Mouse (Mus musculus): ENCODE data around the gene Fam102a. TPM values are rescaled to one million over a fixed set of nuclear protein-coding genes. Genes with fewer than 3 reads are reported as not detected.

Fam102a gene
- total and polyA plus RNA-seq, 3 experiments, result 1.3 to 7.8 (median 3.8) TPM

DNA sequence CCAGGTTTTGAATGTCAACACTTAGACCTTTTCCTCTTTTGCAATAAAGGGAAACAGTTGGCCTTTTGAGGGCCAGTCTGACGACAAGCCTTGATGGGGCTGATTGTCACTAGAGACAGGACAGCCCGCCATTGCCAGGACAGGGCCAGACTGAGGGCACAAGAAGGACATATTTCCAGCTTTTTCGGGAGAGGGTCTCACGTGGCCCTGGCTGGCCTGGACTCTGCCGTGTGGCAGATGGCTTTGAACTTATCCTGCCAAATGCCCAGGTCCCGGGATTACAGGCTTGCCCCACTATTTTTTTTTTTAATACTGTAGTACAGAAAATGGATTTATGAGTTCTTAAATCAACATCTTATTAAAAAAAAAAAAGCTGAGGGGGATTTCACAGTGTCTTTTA is 56.1 kb downstream of the Fam102a start:
- TF ChIP-seq ZKSCAN1 (IDR thresholded peaks at IDR 0.05; ENCODE audit: borderline replicate concordance, low read depth, low read length) (no peak), KAT2A (IDR thresholded peaks at IDR 0.05; ENCODE audit: insufficient replicate concordance, low read length) (no peak), RCOR1 (conservative IDR thresholded peaks at IDR 0.05; ENCODE audit: low read depth, low read length) (no peak), MEF2A (IDR thresholded peaks at IDR 0.05; ENCODE audit: borderline replicate concordance, low read depth, low read length) (no peak), CHD2 (IDR thresholded peaks at IDR 0.05; ENCODE audit: low read length) (no peak), UBTF (IDR thresholded peaks at IDR 0.05; ENCODE audit: low read depth, low read length) (no peak), ETS1 (conservative IDR thresholded peaks at IDR 0.05; ENCODE audit: low read depth, low read length) (no peak), NRF1 (IDR thresholded peaks at IDR 0.05; ENCODE audit: low read depth, low read length) (no peak)
- dilution Hi-C loops (cut with MboI; ENCODE audit: extremely low pct_ligation_motif_present, extremely low pct_unique_long_range_greater_than_20kb, low sequenced_read_pairs), result no loop called here
- DNase-seq (ENCODE audit: extremely low read depth), result no peak
- Histone ChIP-seq H3K4me3 (replicated peaks in 1 of 3; ENCODE audit: low read depth in 2 of 3, low read length in 2 of 3, poor library complexity in 1 of 3) (no peak overlapping the region), H3K27me3 (replicated peaks) (no peaks in the 10 kb centered on the region), H3K9me3 (replicated peaks; ENCODE audit: low read length) (no peaks in the 10 kb centered on the region), H3K36me3 (replicated peaks in 1 of 2; ENCODE audit: control insufficient read depth in 1 of 2, insufficient read depth in 1 of 2, low read length in 1 of 2) (peaks cover 44 to 70% of the 10 kb centered on the region in 2 experiments), H3K4me1 (ENCODE audit: control insufficient read depth in 1 of 2, insufficient read depth in 2 of 2) (peaks cover 13 to 25% of the 10 kb centered on the region in 2 experiments), H3K9ac (ENCODE audit: insufficient read depth, low read depth) (no peak overlapping the region), H3K4me2 (ENCODE audit: insufficient read depth, low read depth, poor library complexity, severe bottlenecking) (no peak overlapping the region), H3K27ac (ENCODE audit: insufficient read depth, low read depth) (no peak overlapping the region), H3K79me2 (replicated peaks; ENCODE audit: control insufficient read depth, extremely low read depth, insufficient read depth, poor library complexity, severe bottlenecking) (peaks cover 34% of the 10 kb centered on the region)
- in situ Hi-C loops (cut with MboI; ENCODE audit: low pct_ligation_motif_present, low pct_unique_long_range_greater_than_20kb, low sequenced_read_pairs), result no loop called here

DNA sequence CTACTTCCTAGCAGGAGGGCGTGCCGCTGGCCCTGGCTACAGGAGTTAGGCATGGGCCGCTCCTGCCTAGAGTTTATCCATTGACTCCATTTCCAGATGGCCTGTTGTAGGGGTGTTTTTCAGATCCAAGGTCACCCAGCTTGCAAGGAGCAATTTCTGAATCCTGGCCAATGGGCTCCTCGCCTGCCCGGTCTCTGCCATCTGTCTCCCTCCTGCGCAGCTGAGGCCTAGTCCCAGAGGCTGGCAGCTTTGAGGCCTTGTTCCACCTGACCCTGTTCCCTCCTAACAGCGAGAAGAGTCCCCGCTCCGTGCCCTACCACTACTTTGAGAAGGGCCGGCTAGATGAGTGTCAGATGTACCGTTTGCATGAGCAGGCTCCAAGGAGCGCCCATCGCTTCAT is 61.6 kb downstream of the Fam102a start:
- no peak overlapping the region for H3K4me2 ChIP-seq (ENCODE audit: insufficient read depth, low read depth, poor library complexity, severe bottlenecking)
- H3K9me3 ChIP-seq (replicated peaks; ENCODE audit: low read length), result no peaks in the 10 kb centered on the region
- H3K36me3 ChIP-seq (replicated peaks in 1 of 2; ENCODE audit: control insufficient read depth in 1 of 2, insufficient read depth in 1 of 2, low read length in 1 of 2), result peaks cover 53 to 89% of the 10 kb centered on the region in 2 experiments
- H3K4me3 ChIP-seq (replicated peaks in 1 of 3; ENCODE audit: low read depth in 2 of 3, low read length in 2 of 3, poor library complexity in 1 of 3), result no peak overlapping the region
- H3K9ac ChIP-seq (ENCODE audit: insufficient read depth, low read depth), result no peak overlapping the region
- no peaks in the 10 kb centered on the region for H3K79me2 ChIP-seq (replicated peaks; ENCODE audit: control insufficient read depth, extremely low read depth, insufficient read depth, poor library complexity, severe bottlenecking)
- no peaks in the 10 kb centered on the region for H3K27me3 ChIP-seq (replicated peaks)
- H3K27ac ChIP-seq (ENCODE audit: insufficient read depth, low read depth), result no peak overlapping the region
- H3K4me1 ChIP-seq (ENCODE audit: control insufficient read depth in 1 of 2, insufficient read depth in 2 of 2), result peaks cover 0 to 10% of the 10 kb centered on the region in 2 experiments; a peak in 2 of 4 replicates
- in situ Hi-C loops (cut with MboI; ENCODE audit: low pct_ligation_motif_present, low pct_unique_long_range_greater_than_20kb, low sequenced_read_pairs), result no loop called here
- dilution Hi-C loops (cut with MboI; ENCODE audit: extremely low pct_ligation_motif_present, extremely low pct_unique_long_range_greater_than_20kb, low sequenced_read_pairs), result no loop called here
- no peak for DNase-seq (ENCODE audit: extremely low read depth)
- TF ChIP-seq KAT2A (IDR thresholded peaks at IDR 0.05; ENCODE audit: insufficient replicate concordance, low read length) (no peak), IRF4 (IDR thresholded peaks at IDR 0.05; ENCODE audit: low read depth, low read length) (no peak), ELF1 (IDR thresholded peaks at IDR 0.05; ENCODE audit: low read depth, low read length) (no peak), RAD21 (IDR thresholded peaks at IDR 0.05; ENCODE audit: low read depth, low read length) (no peak), TBP (conservative IDR thresholded peaks at IDR 0.05; ENCODE audit: low read depth, low read length) (no peak), ZC3H11A (IDR thresholded peaks at IDR 0.05; ENCODE audit: low read depth, low read length) (no peak), ZMIZ1 (IDR thresholded peaks at IDR 0.05; ENCODE audit: low read depth, low read length) (no peak), CHD2 (IDR thresholded peaks at IDR 0.05; ENCODE audit: low read length) (no peak), USF1 (IDR thresholded peaks at IDR 0.05; ENCODE audit: low read depth, low read length) (no peak), GABPA (IDR thresholded peaks at IDR 0.05; ENCODE audit: insufficient replicate concordance, low read depth, low read length) (no peak), HCFC1 (IDR thresholded peaks at IDR 0.05; ENCODE audit: low read depth, low read length) (no peak), BHLHE40 (IDR thresholded peaks at IDR 0.05; ENCODE audit: low read depth, low read length) (no peak), EP300 (IDR thresholded peaks at IDR 0.05; ENCODE audit: low read length) (no peak), TCF12 (IDR thresholded peaks at IDR 0.05; ENCODE audit: low read depth, low read length) (no peak), USF2 (conservative IDR thresholded peaks at IDR 0.05; ENCODE audit: low read depth, low read length) (no peak), MAFK (IDR thresholded peaks at IDR 0.05; ENCODE audit: insufficient replicate concordance, low read length) (no peak)

Data from CH12.LX (cell line).